Mouse (Mus musculus): ENCODE measurements at regions not wholly inside any gene's neighbourhood (a gene's known extent, or its start where the extent isn't known, plus 50 kb on each side); places are given as distances from the start of the nearest gene placed in this dataset.

- Histone ChIP-seq H3K9ac (ENCODE audit: low read length) (no peak overlapping the region), H3K4me1 (ENCODE audit: control insufficient read depth, insufficient read depth, low read length) (no peaks in the 10 kb centered on the region), H3K27me3 (replicated peaks; ENCODE audit: control insufficient read depth, insufficient read depth, low read length) (no peaks in the 10 kb centered on the region), H3K4me3 (ENCODE audit: low read depth, low read length) (no peak overlapping the region), H3K9me3 (replicated peaks; ENCODE audit: control insufficient read depth, low read length) (no peaks in the 10 kb centered on the region), H3K27ac (ENCODE audit: low read depth, low read length) (no peak overlapping the region), H3K36me3 (ENCODE audit: control insufficient read depth, insufficient read depth, low read length) (no peaks in the 10 kb centered on the region), H3K4me2 (ENCODE audit: low read length) (no peak overlapping the region)
- no peak for ATAC-seq
- DNase-seq (ENCODE audit: low spot score) = no peak
- 91% methylated on average over 13 of the region's 13 CpGs for WGBS
Observed at GRCm38 (mm10) chr5:64566451-64567390, 236.5 kb upstream of the Klf3 start.

DNA sequence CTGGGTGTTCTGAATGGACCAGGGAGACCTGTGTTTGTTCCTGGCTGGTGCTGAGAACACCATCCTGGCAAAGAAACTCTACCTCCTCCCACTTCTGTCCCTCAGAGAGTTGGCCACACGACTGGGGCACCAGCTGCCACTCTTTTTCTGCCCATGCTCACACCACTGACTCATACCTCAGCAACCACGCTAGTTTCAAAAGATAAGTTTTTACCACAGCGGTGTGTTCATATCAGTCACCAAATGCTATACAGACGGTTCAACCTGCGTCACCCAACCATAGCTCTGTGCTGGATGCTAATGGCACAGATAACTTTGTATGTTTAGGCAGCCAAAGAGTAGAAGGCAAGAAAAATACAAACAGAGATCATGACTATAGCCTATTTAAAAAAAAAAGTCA, 235.4 kb upstream of the Klf3 start:
- no peak for DNase-seq (ENCODE audit: low spot score)
- Histone ChIP-seq H3K4me1 (ENCODE audit: control insufficient read depth, insufficient read depth, low read length) (no peaks in the 10 kb centered on the region), H3K27me3 (replicated peaks; ENCODE audit: control insufficient read depth, insufficient read depth, low read length) (no peaks in the 10 kb centered on the region), H3K4me3 (ENCODE audit: low read depth, low read length) (no peak overlapping the region), H3K9me3 (replicated peaks; ENCODE audit: control insufficient read depth, low read length) (no peaks in the 10 kb centered on the region), H3K27ac (ENCODE audit: low read depth, low read length) (no peak overlapping the region), H3K36me3 (ENCODE audit: control insufficient read depth, insufficient read depth, low read length) (no peaks in the 10 kb centered on the region), H3K4me2 (ENCODE audit: low read length) (no peak overlapping the region), H3K9ac (ENCODE audit: low read length) (no peak overlapping the region)
- no peak for ATAC-seq
- WGBS = 91% methylated on average over 5 of the region's 5 CpGs

DNA sequence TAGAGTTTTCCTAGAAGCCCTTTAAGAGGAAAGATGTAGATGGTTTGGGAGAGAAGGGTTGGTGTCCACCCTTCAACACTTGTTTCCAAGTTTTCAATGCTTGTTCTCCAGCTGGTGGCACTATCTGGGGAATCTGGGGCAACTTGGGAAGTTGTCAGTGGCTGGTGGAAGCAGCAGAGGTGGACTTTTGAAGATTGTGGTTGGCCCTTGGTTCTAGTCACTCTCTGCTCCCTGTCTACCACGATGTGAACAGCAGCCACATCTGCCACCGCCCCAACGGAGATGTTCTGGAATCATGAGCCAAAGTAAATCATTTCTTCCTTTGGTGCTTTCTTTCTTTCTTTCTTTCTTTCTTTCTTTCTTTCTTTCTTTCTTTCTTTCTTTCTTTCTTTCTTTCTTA, 234.9 kb upstream of the Klf3 start:
- H3K4me3 ChIP-seq (ENCODE audit: low read depth, low read length) = no peak overlapping the region
- no peaks in the 10 kb centered on the region for H3K4me1 ChIP-seq (ENCODE audit: control insufficient read depth, insufficient read depth, low read length)
- no peak overlapping the region for H3K9ac ChIP-seq (ENCODE audit: low read length)
- no peak overlapping the region for H3K4me2 ChIP-seq (ENCODE audit: low read length)
- no peak overlapping the region for H3K27ac ChIP-seq (ENCODE audit: low read depth, low read length)
- no peaks in the 10 kb centered on the region for H3K36me3 ChIP-seq (ENCODE audit: control insufficient read depth, insufficient read depth, low read length)
- DNase-seq (ENCODE audit: low spot score) (no peak), ATAC-seq (no peak)
- no peaks in the 10 kb centered on the region for H3K9me3 ChIP-seq (replicated peaks; ENCODE audit: control insufficient read depth, low read length)
- 87% methylated on average over 3 of the region's 3 CpGs for WGBS
- H3K27me3 ChIP-seq (replicated peaks; ENCODE audit: control insufficient read depth, insufficient read depth, low read length) = no peaks in the 10 kb centered on the region

GRCm38 (mm10) chr5:64574386-64574785, 228.8 kb upstream of the Klf3 start:
- no peak for DNase-seq (ENCODE audit: low spot score)
- no peaks in the 10 kb centered on the region for H3K27me3 ChIP-seq (replicated peaks; ENCODE audit: control insufficient read depth, insufficient read depth, low read length)
- H3K4me3 ChIP-seq (ENCODE audit: low read depth, low read length) = no peak overlapping the region
- no peak for ATAC-seq
- WGBS = 86% methylated on average over 10 of the region's 10 CpGs
- no peaks in the 10 kb centered on the region for H3K36me3 ChIP-seq (ENCODE audit: control insufficient read depth, insufficient read depth, low read length)
- no peaks in the 10 kb centered on the region for H3K9me3 ChIP-seq (replicated peaks; ENCODE audit: control insufficient read depth, low read length)
- no peaks in the 10 kb centered on the region for H3K4me1 ChIP-seq (ENCODE audit: control insufficient read depth, insufficient read depth, low read length)
- H3K4me2 ChIP-seq (ENCODE audit: low read length) = no peak overlapping the region
- H3K9ac ChIP-seq (ENCODE audit: low read length) = no peak overlapping the region
- H3K27ac ChIP-seq (ENCODE audit: low read depth, low read length) = no peak overlapping the region

DNA sequence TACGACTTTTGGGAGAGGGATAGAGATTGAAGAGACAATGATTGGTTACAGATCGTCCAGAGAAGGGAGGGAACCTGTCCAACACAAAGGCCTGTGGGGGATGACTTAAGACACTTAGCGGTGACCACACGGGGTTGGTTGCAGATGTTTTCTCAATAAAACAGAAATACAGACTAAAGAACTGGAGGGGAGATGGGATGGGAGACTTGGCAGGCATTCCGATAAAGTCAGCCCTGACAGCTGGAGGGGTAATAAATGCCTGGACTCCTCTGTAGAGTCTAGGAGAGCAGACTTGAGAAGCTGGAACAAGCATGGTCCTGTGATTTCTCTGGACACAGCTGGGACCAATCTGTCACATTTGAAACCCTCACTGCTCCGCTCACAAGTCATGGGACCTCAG, 227.3 kb upstream of the Klf3 start:
- Histone ChIP-seq H3K27ac (ENCODE audit: low read depth, low read length) (no peak overlapping the region), H3K27me3 (replicated peaks; ENCODE audit: control insufficient read depth, insufficient read depth, low read length) (no peaks in the 10 kb centered on the region), H3K9ac (ENCODE audit: low read length) (no peak overlapping the region), H3K9me3 (replicated peaks; ENCODE audit: control insufficient read depth, low read length) (no peaks in the 10 kb centered on the region), H3K4me2 (ENCODE audit: low read length) (no peak overlapping the region), H3K4me3 (ENCODE audit: low read depth, low read length) (no peak overlapping the region), H3K4me1 (ENCODE audit: control insufficient read depth, insufficient read depth, low read length) (peaks cover 7% of the 10 kb centered on the region), H3K36me3 (ENCODE audit: control insufficient read depth, insufficient read depth, low read length) (no peaks in the 10 kb centered on the region)
- WGBS = 91% methylated on average over 6 of the region's 6 CpGs
- DNase-seq (ENCODE audit: low spot score) = no peak
- ATAC-seq = no peak

DNA sequence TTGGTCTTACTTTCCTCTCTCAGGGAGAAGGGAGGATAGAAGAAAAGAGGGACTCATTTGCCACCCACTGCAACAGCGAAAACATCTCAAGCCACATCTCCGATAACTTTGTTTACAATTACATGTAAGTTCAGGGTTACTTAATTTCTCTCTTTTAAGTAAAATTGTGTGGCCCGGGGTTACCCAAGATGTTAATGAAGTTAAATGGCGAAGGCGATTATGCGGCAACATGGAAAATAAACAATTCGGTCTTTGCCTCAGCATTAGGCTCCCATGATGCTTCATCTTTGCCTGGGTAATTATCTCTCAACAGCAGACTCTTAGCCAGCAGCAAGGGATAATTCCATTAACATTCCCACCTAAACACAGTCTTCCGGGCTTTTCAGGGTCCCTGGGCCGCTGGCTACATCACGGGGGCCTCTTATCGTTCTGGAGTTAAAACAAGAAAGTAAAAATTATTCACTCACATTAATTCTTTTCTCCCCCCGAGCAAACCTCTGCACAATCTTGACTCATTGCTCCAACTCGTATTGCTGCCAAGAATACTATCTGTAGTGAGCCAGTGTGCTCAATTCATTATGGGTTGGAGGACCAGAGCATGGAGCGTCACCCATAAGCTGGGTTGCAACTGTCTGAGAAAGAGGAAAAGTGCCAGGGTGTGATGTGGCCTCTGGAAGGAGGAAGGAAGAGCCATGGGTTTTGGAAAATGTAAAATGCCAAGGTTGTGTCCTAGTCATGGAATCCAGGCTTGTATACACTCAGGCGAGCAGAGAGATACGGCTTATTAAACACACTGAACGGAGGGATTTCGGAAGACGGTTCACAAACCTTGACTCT, 226.5 kb upstream of the Klf3 start:
- no peak overlapping the region for H3K4me2 ChIP-seq (ENCODE audit: low read length)
- H3K9me3 ChIP-seq (replicated peaks; ENCODE audit: control insufficient read depth, low read length) = no peaks in the 10 kb centered on the region
- no peaks in the 10 kb centered on the region for H3K36me3 ChIP-seq (ENCODE audit: control insufficient read depth, insufficient read depth, low read length)
- H3K27me3 ChIP-seq (replicated peaks; ENCODE audit: control insufficient read depth, insufficient read depth, low read length) = no peaks in the 10 kb centered on the region
- WGBS = 80% methylated on average over 19 of the region's 19 CpGs
- H3K27ac ChIP-seq (ENCODE audit: low read depth, low read length) = no peak overlapping the region
- no peak for ATAC-seq
- H3K4me1 ChIP-seq (ENCODE audit: control insufficient read depth, insufficient read depth, low read length) = peaks cover 7% of the 10 kb centered on the region
- no peak overlapping the region for H3K4me3 ChIP-seq (ENCODE audit: low read depth, low read length)
- H3K9ac ChIP-seq (ENCODE audit: low read length) = no peak overlapping the region
- no peak for DNase-seq (ENCODE audit: low spot score)

DNA sequence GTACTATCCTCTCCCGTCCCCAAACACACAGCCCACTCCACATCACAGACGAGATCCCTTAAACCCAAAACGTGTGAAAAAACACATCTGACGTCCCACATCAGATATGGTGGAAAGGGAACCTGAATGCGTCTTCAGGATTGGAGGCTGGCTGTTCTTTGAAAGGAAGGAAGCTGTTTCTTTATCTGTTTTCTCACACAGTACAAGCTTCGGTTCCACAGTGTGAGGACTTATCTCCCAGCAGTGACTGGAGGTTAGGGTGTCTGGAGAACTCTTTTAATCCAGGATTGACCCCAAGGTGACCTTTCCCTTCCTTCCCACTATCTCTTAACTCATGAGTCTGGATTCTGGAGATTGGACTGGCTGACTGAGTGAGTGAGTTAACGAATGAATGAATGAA, 225.8 kb upstream of the Klf3 start:
- Histone ChIP-seq H3K4me1 (ENCODE audit: control insufficient read depth, insufficient read depth, low read length) (peaks cover 7% of the 10 kb centered on the region), H3K27me3 (replicated peaks; ENCODE audit: control insufficient read depth, insufficient read depth, low read length) (no peaks in the 10 kb centered on the region), H3K4me3 (ENCODE audit: low read depth, low read length) (no peak overlapping the region), H3K9ac (ENCODE audit: low read length) (no peak overlapping the region), H3K4me2 (ENCODE audit: low read length) (no peak overlapping the region), H3K27ac (ENCODE audit: low read depth, low read length) (no peak overlapping the region), H3K36me3 (ENCODE audit: control insufficient read depth, insufficient read depth, low read length) (no peaks in the 10 kb centered on the region), H3K9me3 (replicated peaks; ENCODE audit: control insufficient read depth, low read length) (no peaks in the 10 kb centered on the region)
- no peak for ATAC-seq
- 73% methylated on average over 7 of the region's 7 CpGs for WGBS
- no peak for DNase-seq (ENCODE audit: low spot score)

DNA sequence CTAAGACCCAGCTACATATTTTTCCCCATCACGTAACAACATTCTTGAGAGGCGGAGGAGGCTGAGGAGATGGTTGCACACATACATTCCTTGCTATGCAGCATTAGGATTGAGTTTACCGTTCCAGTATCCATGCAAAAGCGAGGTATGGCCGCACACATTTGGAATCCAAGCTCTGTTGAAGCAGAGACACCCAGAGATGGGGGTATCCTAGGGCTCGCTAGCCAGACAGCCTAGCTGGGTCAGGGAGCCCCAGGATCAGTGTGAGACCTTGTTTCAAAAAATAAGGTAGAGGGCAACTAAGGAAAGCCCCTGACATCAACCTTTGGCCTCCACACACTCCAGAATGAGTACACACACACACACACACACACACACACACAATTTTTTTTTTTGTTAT, 224.7 kb upstream of the Klf3 start:
- 96% methylated on average over 6 of the region's 6 CpGs for WGBS
- Histone ChIP-seq H3K27me3 (replicated peaks; ENCODE audit: control insufficient read depth, insufficient read depth, low read length) (no peaks in the 10 kb centered on the region; the same call in 1 of the 2 replicates), H3K9ac (ENCODE audit: low read length) (no peak overlapping the region), H3K4me1 (ENCODE audit: control insufficient read depth, insufficient read depth, low read length) (peaks cover 7% of the 10 kb centered on the region), H3K27ac (ENCODE audit: low read depth, low read length) (no peak overlapping the region), H3K9me3 (replicated peaks; ENCODE audit: control insufficient read depth, low read length) (no peaks in the 10 kb centered on the region), H3K4me3 (ENCODE audit: low read depth, low read length) (no peak overlapping the region), H3K4me2 (ENCODE audit: low read length) (no peak overlapping the region), H3K36me3 (ENCODE audit: control insufficient read depth, insufficient read depth, low read length) (no peaks in the 10 kb centered on the region)
- ATAC-seq = no peak
- no peak for DNase-seq (ENCODE audit: low spot score)

- Histone ChIP-seq H3K4me2 (ENCODE audit: low read length) (no peak overlapping the region), H3K36me3 (ENCODE audit: control insufficient read depth, insufficient read depth, low read length) (no peaks in the 10 kb centered on the region), H3K9me3 (replicated peaks; ENCODE audit: control insufficient read depth, low read length) (no peaks in the 10 kb centered on the region), H3K27ac (ENCODE audit: low read depth, low read length) (no peak overlapping the region), H3K4me3 (ENCODE audit: low read depth, low read length) (no peak overlapping the region), H3K9ac (ENCODE audit: low read length) (no peak overlapping the region), H3K4me1 (ENCODE audit: control insufficient read depth, insufficient read depth, low read length) (peaks cover 7% of the 10 kb centered on the region), H3K27me3 (replicated peaks; ENCODE audit: control insufficient read depth, insufficient read depth, low read length) (no peaks in the 10 kb centered on the region; the same call in 1 of the 2 replicates)
- DNase-seq (ENCODE audit: low spot score) (no peak), ATAC-seq (peak; percentile 11; the same call in 1 of the 2 replicates)
- 44% methylated on average over 5 of the region's 5 CpGs for WGBS
Observed at GRCm38 (mm10) chr5:64579086-64579485, 224.1 kb upstream of the Klf3 start.

Measured in forebrain, embryonic 14.5 days (tissue).